Mouse (Mus musculus) lung, adult 2 months (tissue): ENCODE measurements around the gene Sart3.

Experiments
- CTCF ChIP-seq: fragments of 200-500 bp; IDR thresholded peaks from 2 replicates; pipeline ENCODE4 v1.5.1; 2011; ENCODE audit warnings: mild to moderate bottlenecking, low read length, control low read depth; ENCODE audit not compliant: insufficient read depth
- POLR2A ChIP-seq: fragments of 200-500 bp; IDR thresholded peaks from 2 replicates; pipeline ENCODE4 v1.6.1; 2011; ENCODE audit warnings: low read depth, mild to moderate bottlenecking, control low read depth, low read length, borderline replicate concordance; ENCODE audit errors: extremely low read depth

DNA sequence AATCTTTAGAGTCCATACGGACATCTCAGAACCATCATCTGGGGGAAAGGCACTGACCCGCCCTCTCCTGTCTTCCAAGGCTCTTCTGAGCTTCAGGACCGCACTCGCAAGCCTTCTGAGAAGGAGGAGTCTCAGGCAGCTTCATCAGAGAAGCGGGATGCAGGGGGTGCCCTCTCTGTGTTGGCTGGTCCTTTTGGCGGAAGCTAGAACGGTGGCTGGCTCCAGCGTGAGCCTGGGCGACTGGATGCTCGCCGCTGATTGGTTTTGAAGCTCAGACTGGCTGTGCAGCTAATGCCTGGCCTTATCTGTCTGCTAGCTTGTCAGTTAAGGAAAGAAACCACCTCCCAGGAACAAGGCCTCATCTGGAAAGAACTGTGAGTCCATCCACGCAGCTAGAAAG, 45.1 kb downstream of the Sart3 start:
- TF ChIP-seq CTCF (no peak), POLR2A (no peak)
